Mouse (Mus musculus) testis, adult 2 months (tissue): ENCODE data around the gene Tlr2. TPM values are rescaled to one million over a fixed set of nuclear protein-coding genes. Genes with fewer than 3 reads are reported as not detected.
"Not testable (repeated sequence)": the region's sequence is repeated elsewhere in the genome, so short reads cannot be mapped to it uniquely, and the experiment has no call there.

Experiments
- H3K27ac ChIP-seq: fragments of 200-500 bp; 2 replicates; pipeline ENCODE4 v1.5.1; 2012; ENCODE audit warnings: low read depth, low read length; ENCODE audit not compliant: control insufficient read depth, insufficient read depth
- H3K27me3 ChIP-seq: fragments of 200-500 bp; 2 replicates; pipeline ENCODE4 v1.6.1; 2012; ENCODE audit warnings: mild to moderate bottlenecking, low read length, moderate library complexity; ENCODE audit not compliant: control insufficient read depth, insufficient read depth
- H3K36me3 ChIP-seq: fragments of 200-500 bp; 2 replicates; pipeline ENCODE4 v1.6.1; 2012; ENCODE audit warnings: mild to moderate bottlenecking, low read length; ENCODE audit not compliant: control insufficient read depth, insufficient read depth
- H3K4me1 ChIP-seq: fragments of 200-500 bp; 2 replicates; pipeline ENCODE4 v1.6.1; 2012; ENCODE audit warnings: low read length; ENCODE audit not compliant: control insufficient read depth, insufficient read depth
- H3K4me3 ChIP-seq: fragments of 200-500 bp; 2 replicates; pipeline ENCODE4 v1.5.1; 2012; ENCODE audit warnings: low read depth, mild to moderate bottlenecking, low read length, moderate library complexity, mixed read lengths; ENCODE audit not compliant: control insufficient read depth
- CTCF ChIP-seq: fragments of 200-500 bp; IDR thresholded peaks from 2 replicates; pipeline ENCODE4 v1.5.1; 2012; ENCODE audit warnings: low read depth, mild to moderate bottlenecking, inconsistent platforms, low read length, moderate library complexity; ENCODE audit not compliant: control insufficient read depth, insufficient read depth, insufficient replicate concordance
- POLR2A ChIP-seq: fragments of 200-500 bp; IDR thresholded peaks from 2 replicates; pipeline ENCODE4 v1.6.1; 2012; ENCODE audit warnings: low read depth, mild to moderate bottlenecking, inconsistent platforms, low read length, moderate library complexity; ENCODE audit not compliant: control insufficient read depth
- polyA plus RNA-seq: library from polyadenylated mRNA; depleted of rRNA; stranded (reverse); fragments of >200 nt; gene quantifications from 2 replicates; pipeline ENCODE4 v1.2.3, GENCODE M21; 2012

Tlr2 gene
- polyA plus RNA-seq, 1 experiment, result 0.21 TPM

GRCm38 (mm10) chr3:83869776-83870175 is 28.2 kb upstream of the Tlr2 start:
- Histone ChIP-seq H3K4me3 (no peak overlapping the region), H3K4me1 (no peaks in the 10 kb centered on the region), H3K27me3 (no peaks in the 10 kb centered on the region), H3K36me3 (no peaks in the 10 kb centered on the region), H3K27ac (no peak overlapping the region)
- TF ChIP-seq POLR2A, result no peak
- no peak for TF ChIP-seq CTCF

- H3K27ac ChIP-seq, H3K4me3 ChIP-seq, H3K36me3 ChIP-seq, H3K4me1 ChIP-seq, H3K27me3 ChIP-seq: not testable (repeated sequence)
Observed at GRCm38 (mm10) chr3:83867026-83867425, 25.5 kb upstream of the Tlr2 start.

- no peaks in the 10 kb centered on the region for H3K27me3 ChIP-seq
- H3K4me3 ChIP-seq, result no peak overlapping the region
- no peaks in the 10 kb centered on the region for H3K36me3 ChIP-seq
- H3K27ac ChIP-seq, result no peak overlapping the region
- TF ChIP-seq POLR2A, result no peak
- TF ChIP-seq CTCF, result no peak
- H3K4me1 ChIP-seq, result no peaks in the 10 kb centered on the region
Observed at GRCm38 (mm10) chr3:83865216-83865615, 23.6 kb upstream of the Tlr2 start.

GRCm38 (mm10) chr3:83864064-83864548 is 22.5 kb upstream of the Tlr2 start:
- Histone ChIP-seq H3K4me3 (no peak overlapping the region), H3K27ac (no peak overlapping the region), H3K4me1 (no peaks in the 10 kb centered on the region), H3K27me3 (no peaks in the 10 kb centered on the region), H3K36me3 (no peaks in the 10 kb centered on the region)
- TF ChIP-seq POLR2A (no peak), CTCF (no peak)

- H3K36me3 ChIP-seq, result no peaks in the 10 kb centered on the region
- H3K27ac ChIP-seq, result peak overlapping the region; percentile 9; the same call in 1 of the 2 replicates
- TF ChIP-seq POLR2A, result no peak
- TF ChIP-seq CTCF, result no peak
- H3K4me3 ChIP-seq, result no peak overlapping the region
- no peaks in the 10 kb centered on the region for H3K27me3 ChIP-seq
- H3K4me1 ChIP-seq, result peaks cover 4% of the 10 kb centered on the region; the same call in 1 of the 2 replicates
Observed at GRCm38 (mm10) chr3:83862956-83863355, 21.4 kb upstream of the Tlr2 start.

- Histone ChIP-seq H3K27ac (no peak overlapping the region), H3K4me1 (peaks cover 4% of the 10 kb centered on the region; the same call in 1 of the 2 replicates)
- TF ChIP-seq CTCF, result no peak
- no peak for TF ChIP-seq POLR2A
Observed at GRCm38 (mm10) chr3:83859595-83859994, 18.0 kb upstream of the Tlr2 start.

GRCm38 (mm10) chr3:83859071-83859470 is 17.5 kb upstream of the Tlr2 start:
- no peaks in the 10 kb centered on the region for H3K36me3 ChIP-seq
- no peaks in the 10 kb centered on the region for H3K27me3 ChIP-seq
- H3K4me1 ChIP-seq, result peaks cover 4% of the 10 kb centered on the region; the same call in 1 of the 2 replicates
- H3K27ac ChIP-seq, result no peak overlapping the region
- H3K4me3 ChIP-seq, result no peak overlapping the region
- TF ChIP-seq POLR2A, result no peak
- no peak for TF ChIP-seq CTCF

More at GRCm38 (mm10) chr3:83859595-83859994, 18.0 kb upstream of the Tlr2 start:
- Histone ChIP-seq H3K4me3 (no peak overlapping the region), H3K27me3 (no peaks in the 10 kb centered on the region), H3K36me3 (no peaks in the 10 kb centered on the region)

GRCm38 (mm10) chr3:83857621-83858020 is 16.1 kb upstream of the Tlr2 start:
- no peaks in the 10 kb centered on the region for H3K36me3 ChIP-seq
- peak overlapping the region; percentile 73 for H3K4me3 ChIP-seq
- peaks cover 4% of the 10 kb centered on the region; the same call in 1 of the 2 replicates for H3K4me1 ChIP-seq
- TF ChIP-seq CTCF, result no peak
- TF ChIP-seq POLR2A, result no peak; the same call in 1 of the 2 replicates
- no peaks in the 10 kb centered on the region for H3K27me3 ChIP-seq
- no peak overlapping the region for H3K27ac ChIP-seq
